ENCODE assay signal across 9 mouse cellular contexts in genomic region chr4:106699989-106700388, GRCm38 (mm10). TPM values are rescaled to one million over a fixed set of nuclear protein-coding genes. Genes with fewer than 3 reads are reported as not detected.
A peak's percentile ranks its signal among the peaks of the same experiment; 100 is the strongest.
DNase-seq lines count a peak whose midpoint lies in the region; ATAC-seq lines count a peak whose summit lies in the region.
"Had no signal": no experiment of that assay in that cellular context is flagged by ENCODE, and none has a peak within 500 bp of the region (broad histone marks: within the 10 kb centered on the region; RNA-seq: fewer than 3 reads in every experiment).

No protein-coding gene starts in this region.

- peak; percentile 30 to 38 for DNase-seq in left cerebral cortex, adult 18-20 months (ENCODE audit: low spot score in 2 of 2)
- DNase-seq in left cerebral cortex, postnatal 36 days (ENCODE audit: low spot score in 2 of 2): no peak
- peak; percentile 18 for DNase-seq in adipocyte (ENCODE audit: low spot score)
- peak; percentile 41 for DNase-seq in thymus, postnatal 0 days (ENCODE audit: low spot score)
- DNase-seq in urinary bladder, postnatal 25 days (ENCODE audit: low spot score): no peak

- H3K4me2 ChIP-seq in forebrain, embryonic 15.5 days (replicated peaks): no peak overlapping the region
- no peak overlapping the region for H3K4me2 ChIP-seq in kidney, embryonic 14.5 days (replicated peaks; ENCODE audit: low read depth, low read length)

- WGBS in forebrain, embryonic 15.5 days: 19% methylated on average over 9 of the region's 9 CpGs
- WGBS in kidney, embryonic 14.5 days: 20% methylated on average over 9 of the region's 9 CpGs

- no peaks in the 10 kb centered on the region for H3K27me3 ChIP-seq in forebrain, embryonic 15.5 days
- H3K27me3 ChIP-seq in kidney, embryonic 14.5 days (ENCODE audit: control insufficient read depth, insufficient read depth, low read length): no peaks in the 10 kb centered on the region

- 0 out of 2 replicates have a peak, but pooled peaks have one; percentile 8 for ATAC-seq in forebrain, embryonic 15.5 days (replicated peaks)
- ATAC-seq in kidney, embryonic 14.5 days (ENCODE audit: low FRiP score, low TSS enrichment): peak; percentile 63
- ATAC-seq in megakaryocyte-erythroid progenitor cell, adult 5-6 weeks (replicated peaks; ENCODE audit: low FRiP score, low TSS enrichment, poor library complexity, severe bottlenecking): peak; percentile 84

- peak overlapping the region; percentile 76 for H3K27ac ChIP-seq in forebrain, embryonic 15.5 days (replicated peaks)
- no peak overlapping the region for H3K27ac ChIP-seq in kidney, embryonic 14.5 days (ENCODE audit: low read depth, low read length)

- no peak overlapping the region for H3K9ac ChIP-seq in forebrain, embryonic 15.5 days (replicated peaks)
- H3K9ac ChIP-seq in kidney, embryonic 14.5 days (ENCODE audit: low read depth, low read length): no peak overlapping the region

- no peaks in the 10 kb centered on the region for H3K36me3 ChIP-seq in forebrain, embryonic 15.5 days
- H3K36me3 ChIP-seq in kidney, embryonic 14.5 days (ENCODE audit: control insufficient read depth, insufficient read depth, low read length): no peaks in the 10 kb centered on the region

- H3K9me3 ChIP-seq in forebrain, embryonic 15.5 days: no peaks in the 10 kb centered on the region
- H3K9me3 ChIP-seq in kidney, embryonic 14.5 days (ENCODE audit: control insufficient read depth, low read length): no peaks in the 10 kb centered on the region
- H3K9me3 ChIP-seq: megakaryocyte, embryonic 14.5 days had no signal

- intact Hi-C loops in left cerebral cortex, postnatal 36 days (cut with DNase I): no loop called here

- H3K4me3 ChIP-seq in forebrain, embryonic 15.5 days: no peak overlapping the region
- H3K4me3 ChIP-seq in kidney, embryonic 14.5 days (ENCODE audit: low read length): no peak overlapping the region
- H3K4me3 ChIP-seq: megakaryocyte, embryonic 14.5 days had no signal

- H3K4me1 ChIP-seq in forebrain, embryonic 15.5 days: peaks cover 28% of the 10 kb centered on the region
- 0 out of 2 replicates have a peak, but pooled peaks cover 2% of the 10 kb centered on the region for H3K4me1 ChIP-seq in kidney, embryonic 14.5 days (ENCODE audit: control insufficient read depth, insufficient read depth, low read length)

RNA-seq across cellular contexts. Expression of gene Ttc4, which starts 21.2 kb away (rescaled TPM):
- total RNA-seq in left cerebral cortex, adult 18-20 months (2021): 10 to 100 TPM; 45.7 to 45.9 TPM
- 10 to 100 TPM; 40.4 to 47.7 TPM for total RNA-seq in left cerebral cortex, postnatal 36 days (2021)
- 121 and 124 TPM in 2 replicates for polyA plus RNA-seq in forebrain, embryonic 15.5 days (2015; fragmentation: Nextera tagmentation; extraction: Ambion mirVana)
- 60.9 and 90.5 TPM in 2 replicates for polyA plus RNA-seq in kidney, embryonic 14.5 days (2014; fragmentation: Nextera tagmentation; extraction: Ambion mirVana)
- total RNA-seq in megakaryocyte-erythroid progenitor cell, adult 5-6 weeks (2014; fragmentation: Nextera tagmentation): 53.0 and 56.3 TPM in 2 replicates
- 34.8 and 47.4 TPM in 2 replicates for total RNA-seq in megakaryocyte-erythroid progenitor cell, adult 5-6 weeks (2017)
- polyA plus RNA-seq in thymus, postnatal 0 days (2015; fragmentation: Nextera tagmentation; extraction: Ambion mirVana): 61.4 TPM in 2 replicates

RNA-seq across cellular contexts. Expression of gene Mroh7, which starts 30.7 kb away (rescaled TPM):
- total RNA-seq in left cerebral cortex, adult 18-20 months (2021): 1 to 10 TPM; 4.2 to 5.4 TPM
- 1 to 10 TPM; 2.2 to 4.1 TPM for total RNA-seq in left cerebral cortex, postnatal 36 days (2021)
- polyA plus RNA-seq in forebrain, embryonic 15.5 days (2015; fragmentation: Nextera tagmentation; extraction: Ambion mirVana): 0.20 and 0.87 TPM in 2 replicates
- 0.29 and 0.47 TPM in 2 replicates for polyA plus RNA-seq in kidney, embryonic 14.5 days (2014; fragmentation: Nextera tagmentation; extraction: Ambion mirVana)
- not detected in 2 replicates for total RNA-seq in megakaryocyte-erythroid progenitor cell, adult 5-6 weeks (2014; fragmentation: Nextera tagmentation)
- not detected in 2 replicates for total RNA-seq in megakaryocyte-erythroid progenitor cell, adult 5-6 weeks (2017)
- polyA plus RNA-seq in thymus, postnatal 0 days (2015; fragmentation: Nextera tagmentation; extraction: Ambion mirVana): not detected in 2 replicates

RNA-seq across cellular contexts. Expression of gene Fam151a, which starts 33.7 kb away (rescaled TPM):
- not detected for total RNA-seq in left cerebral cortex, adult 18-20 months (2021)
- total RNA-seq in left cerebral cortex, postnatal 36 days (2021): not detected
- not detected in 2 replicates for polyA plus RNA-seq in forebrain, embryonic 15.5 days (2015; fragmentation: Nextera tagmentation; extraction: Ambion mirVana)
- 3.6 and 4.5 TPM in 2 replicates for polyA plus RNA-seq in kidney, embryonic 14.5 days (2014; fragmentation: Nextera tagmentation; extraction: Ambion mirVana)
- total RNA-seq in megakaryocyte-erythroid progenitor cell, adult 5-6 weeks (2014; fragmentation: Nextera tagmentation): not detected in 2 replicates
- total RNA-seq in megakaryocyte-erythroid progenitor cell, adult 5-6 weeks (2017): not detected in 2 replicates
- polyA plus RNA-seq in thymus, postnatal 0 days (2015; fragmentation: Nextera tagmentation; extraction: Ambion mirVana): 0.21 and 0.22 TPM in 2 replicates

RNA-seq across cellular contexts. Expression of gene Pars2, which starts 49.1 kb away (rescaled TPM):
- 1 to 10 TPM; 6.2 to 6.7 TPM for total RNA-seq in left cerebral cortex, adult 18-20 months (2021)
- 1 to 10 TPM; 5.6 to 5.8 TPM for total RNA-seq in left cerebral cortex, postnatal 36 days (2021)
- 12.6 and 14.2 TPM in 2 replicates for polyA plus RNA-seq in forebrain, embryonic 15.5 days (2015; fragmentation: Nextera tagmentation; extraction: Ambion mirVana)
- polyA plus RNA-seq in kidney, embryonic 14.5 days (2014; fragmentation: Nextera tagmentation; extraction: Ambion mirVana): 10.9 and 14.0 TPM in 2 replicates
- 6.9 and 9.0 TPM in 2 replicates for total RNA-seq in megakaryocyte-erythroid progenitor cell, adult 5-6 weeks (2014; fragmentation: Nextera tagmentation)
- total RNA-seq in megakaryocyte-erythroid progenitor cell, adult 5-6 weeks (2017): 5.9 and 6.4 TPM in 2 replicates
- 12.7 and 13.9 TPM in 2 replicates for polyA plus RNA-seq in thymus, postnatal 0 days (2015; fragmentation: Nextera tagmentation; extraction: Ambion mirVana)

Comparison
In these comparisons a context has a peak if more than half of its experiments do, and no peak if none do; other contexts are left out.
1. DNase-seq: peak in left cerebral cortex, adult 18-20 months (2 of 2), adipocyte (single experiment) and thymus, postnatal 0 days (single experiment); none in left cerebral cortex, postnatal 36 days (0 of 2) and urinary bladder, postnatal 25 days (single experiment).
2. ATAC-seq: peak in every context shown above with its lines; median percentile 84 in megakaryocyte-erythroid progenitor cell, adult 5-6 weeks; 63 in kidney, embryonic 14.5 days; 8 in forebrain, embryonic 15.5 days.